Mouse (Mus musculus) midbrain, embryonic 12.5 days (tissue): ENCODE results near the gene B4galnt2. TPM values are rescaled to one million over a fixed set of nuclear protein-coding genes. Genes with fewer than 3 reads are reported as not detected.
"Not testable (repeated sequence)": the region's sequence is repeated elsewhere in the genome, so short reads cannot be mapped to it uniquely, and the experiment has no call there.

Experiments
- ATAC-seq: fragments of 200-750 bp; cut with Nextera tagmentation; 2 replicates; pipeline ENCODE4 v1.8.0; 2017; ENCODE audit warnings: low read depth, moderate TSS enrichment, moderate library complexity; ENCODE audit not compliant: low FRiP score
- H3K27ac ChIP-seq: fragments of 300-500 bp; sonication (generic); replicated peaks from 2 replicates; pipeline ENCODE4 v1.5.1; 2016; ENCODE audit warnings: mild to moderate bottlenecking
- H3K27me3 ChIP-seq: fragments of 300-500 bp; sonication (generic); 2 replicates; pipeline ENCODE4 v1.6.1; 2016; ENCODE audit warnings: mild to moderate bottlenecking
- H3K36me3 ChIP-seq: fragments of 300-500 bp; sonication (generic); 2 replicates; pipeline ENCODE4 v1.6.1; 2016
- H3K4me1 ChIP-seq: fragments of 300-500 bp; sonication (generic); 2 replicates; pipeline ENCODE4 v1.6.1; 2016
- H3K4me2 ChIP-seq: fragments of 300-500 bp; sonication (generic); replicated peaks from 2 replicates; pipeline ENCODE4 v1.6.1; 2016; ENCODE audit warnings: mild to moderate bottlenecking, moderate library complexity
- H3K4me3 ChIP-seq: fragments of 300-500 bp; sonication (generic); 2 replicates; pipeline ENCODE4 v1.5.1; 2016; ENCODE audit warnings: mild to moderate bottlenecking
- H3K9ac ChIP-seq: fragments of 300-500 bp; sonication (generic); replicated peaks from 2 replicates; pipeline ENCODE4 v1.6.1; 2016; ENCODE audit warnings: mild to moderate bottlenecking, moderate library complexity
- H3K9me3 ChIP-seq: fragments of 300-500 bp; sonication (generic); 2 replicates; pipeline ENCODE4 v1.6.1; 2016; ENCODE audit warnings: mild to moderate bottlenecking
- WGBS: fragments of 180-500 bp; shearing (Covaris S2); methylation state at CpG from one replicate; pipeline ENCODE4 v1.1.7; 2016; 5-methylcytosine and 5-hydroxymethylcytosine counted together
- polyA plus RNA-seq: library from polyadenylated mRNA; unstranded; fragments of >200 nt; fragmentation: Nextera tagmentation; extraction: Ambion mirVana; gene quantifications from 2 replicates; pipeline ENCODE4 v1.2.1, GENCODE M21; 2016

Gene B4galnt2
- polyA plus RNA-seq, result not detected in 2 replicates

GRCm38 (mm10) chr11:95914571-95914991 lies at the start of gene B4galnt2:
TSS of gene B4galnt2 (minus strand) at chr11:95914891.
- Histone ChIP-seq H3K9me3 (no peaks in the 10 kb centered on the region), H3K4me3 (peak within 1 kb of the TSS; percentile 26), H3K27ac (no peak within 1 kb of the TSS), H3K4me1 (peaks cover 17% of the 10 kb centered on the region; the same call in 1 of the 2 replicates), H3K27me3 (peaks cover 78% of the 10 kb centered on the region), H3K36me3 (no peaks in the 10 kb centered on the region), H3K9ac (no peak within 1 kb of the TSS; the same call in 1 of the 2 replicates), H3K4me2 (peak within 1 kb of the TSS; percentile 39)
- under 1% methylated on average over 35 of the region's 35 CpGs for WGBS
- ATAC-seq, result no peak

DNA sequence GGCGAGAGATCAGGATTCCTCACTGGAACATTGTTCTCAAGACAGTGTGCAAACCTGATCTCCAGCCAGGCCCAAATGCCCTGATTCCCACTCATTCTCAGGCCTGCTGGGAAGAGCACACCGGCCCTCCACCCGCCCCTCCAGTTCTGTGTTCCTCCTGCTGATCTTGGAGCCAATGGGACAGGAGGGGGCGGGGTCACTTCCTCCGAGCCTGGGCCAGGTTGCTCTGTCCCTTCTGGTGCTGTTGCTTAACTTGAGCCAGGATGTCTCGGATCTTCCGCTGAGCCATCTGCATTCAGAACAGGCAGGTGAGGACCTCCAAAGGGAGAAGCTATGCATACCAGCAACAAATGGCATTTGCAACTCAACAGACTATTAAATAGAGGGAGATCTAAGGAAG lies 48.6 kb upstream of the B4galnt2 start:
- Histone ChIP-seq H3K36me3 (peaks cover 83% of the 10 kb centered on the region), H3K9ac (no peak overlapping the region), H3K27me3 (no peaks in the 10 kb centered on the region), H3K4me1 (peaks cover 2% of the 10 kb centered on the region; the same call in 1 of the 2 replicates), H3K27ac (no peak overlapping the region), H3K4me3 (no peak overlapping the region), H3K9me3 (no peaks in the 10 kb centered on the region), H3K4me2 (no peak overlapping the region)
- 71% methylated on average over 7 of the region's 7 CpGs for WGBS
- ATAC-seq, result no peak

DNA sequence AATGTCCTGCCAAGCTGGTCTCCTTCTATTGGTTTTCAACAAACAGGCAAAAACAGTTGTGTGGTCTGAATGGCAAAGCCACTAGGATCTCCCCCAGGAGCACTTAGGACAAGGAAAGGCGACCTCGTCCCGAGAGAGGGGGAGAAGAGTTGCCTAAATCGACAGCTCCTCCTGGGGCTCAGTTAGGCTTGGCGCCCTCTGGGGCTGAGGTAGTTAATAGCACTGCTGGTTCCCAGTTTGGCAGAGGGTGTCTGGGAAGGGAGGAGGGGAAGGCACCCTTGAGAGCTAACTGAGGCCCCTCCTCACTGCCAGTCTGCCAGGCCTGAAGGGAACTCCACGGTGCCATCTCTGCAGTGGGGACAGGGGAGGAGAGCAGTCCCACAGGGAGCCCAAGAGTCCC lies 44.5 kb upstream of the B4galnt2 start:
- WGBS, result 59% methylated on average over 6 of the region's 6 CpGs
- H3K4me1 ChIP-seq, result peaks cover 14% of the 10 kb centered on the region; the same call in 1 of the 2 replicates
- no peaks in the 10 kb centered on the region for H3K9me3 ChIP-seq
- H3K27ac ChIP-seq, result no peak overlapping the region
- peaks cover 44% of the 10 kb centered on the region for H3K36me3 ChIP-seq
- H3K4me3 ChIP-seq, result no peak overlapping the region
- no peak for ATAC-seq
- no peaks in the 10 kb centered on the region for H3K27me3 ChIP-seq
- no peak overlapping the region for H3K4me2 ChIP-seq
- H3K9ac ChIP-seq, result no peak overlapping the region

- Histone ChIP-seq H3K36me3 (peaks cover 37% of the 10 kb centered on the region), H3K27me3 (no peaks in the 10 kb centered on the region), H3K27ac (no peak overlapping the region), H3K4me3 (no peak overlapping the region), H3K4me2 (no peak overlapping the region), H3K4me1 (peaks cover 14% of the 10 kb centered on the region; the same call in 1 of the 2 replicates), H3K9ac (no peak overlapping the region), H3K9me3 (no peaks in the 10 kb centered on the region)
- ATAC-seq, result no peak
- WGBS, result 51% methylated on average over 9 of the region's 9 CpGs
Measured at GRCm38 (mm10) chr11:95958251-95958650, 43.6 kb upstream of the B4galnt2 start.

DNA sequence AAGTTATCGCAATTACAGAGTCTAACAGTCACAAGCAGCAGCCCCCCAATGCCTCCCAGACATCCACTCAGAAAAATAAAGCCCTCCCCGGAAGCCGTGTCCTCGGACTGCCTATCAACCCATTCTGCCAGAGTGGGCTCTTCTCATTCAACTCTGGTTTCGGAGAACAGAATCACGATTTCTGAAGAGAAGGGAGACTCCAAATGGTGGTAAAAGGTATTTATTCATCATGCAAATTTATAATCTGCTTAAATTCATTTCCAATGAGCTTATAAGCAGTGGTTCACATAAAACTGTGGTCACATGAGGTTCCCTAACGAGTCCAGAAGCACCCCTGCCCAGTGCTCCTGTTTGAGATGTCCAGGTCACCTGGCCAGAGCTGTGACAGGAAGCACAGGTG lies 42.7 kb upstream of the B4galnt2 start:
- H3K27me3 ChIP-seq, result no peaks in the 10 kb centered on the region
- H3K36me3 ChIP-seq, result peaks cover 28% of the 10 kb centered on the region
- WGBS, result 65% methylated on average over 7 of the region's 7 CpGs
- peaks cover 14% of the 10 kb centered on the region; the same call in 1 of the 2 replicates for H3K4me1 ChIP-seq
- no peak overlapping the region for H3K4me3 ChIP-seq
- 0 out of 2 replicates have a peak overlapping the region, but pooled peaks have one; percentile 30 for H3K27ac ChIP-seq
- H3K9ac ChIP-seq, result no peak overlapping the region
- ATAC-seq, result no peak
- no peaks in the 10 kb centered on the region for H3K9me3 ChIP-seq
- no peak overlapping the region; the same call in 1 of the 2 replicates for H3K4me2 ChIP-seq

- Histone ChIP-seq H3K9ac (no peak overlapping the region), H3K36me3 (0 out of 2 replicates have a peak, but pooled peaks cover 3% of the 10 kb centered on the region), H3K4me2 (no peak overlapping the region), H3K27ac (no peak overlapping the region), H3K27me3 (no peaks in the 10 kb centered on the region), H3K9me3 (no peaks in the 10 kb centered on the region), H3K4me1 (peaks cover 12% of the 10 kb centered on the region; the same call in 1 of the 2 replicates), H3K4me3 (no peak overlapping the region)
- ATAC-seq, result no peak
- 88% methylated on average over 5 of the region's 5 CpGs for WGBS
Measured at GRCm38 (mm10) chr11:95953313-95953712, 38.6 kb upstream of the B4galnt2 start.

GRCm38 (mm10) chr11:95945838-95946472 lies 31.3 kb upstream of the B4galnt2 start:
- Histone ChIP-seq H3K9me3 (no peaks in the 10 kb centered on the region), H3K4me2 (no peak overlapping the region), H3K27ac (no peak overlapping the region), H3K36me3 (no peaks in the 10 kb centered on the region), H3K27me3 (no peaks in the 10 kb centered on the region), H3K9ac (no peak overlapping the region), H3K4me1 (no peaks in the 10 kb centered on the region), H3K4me3 (no peak overlapping the region)
- ATAC-seq, result no peak
- 58% methylated on average over 13 of the region's 13 CpGs for whole genome bisulfite sequencing

DNA sequence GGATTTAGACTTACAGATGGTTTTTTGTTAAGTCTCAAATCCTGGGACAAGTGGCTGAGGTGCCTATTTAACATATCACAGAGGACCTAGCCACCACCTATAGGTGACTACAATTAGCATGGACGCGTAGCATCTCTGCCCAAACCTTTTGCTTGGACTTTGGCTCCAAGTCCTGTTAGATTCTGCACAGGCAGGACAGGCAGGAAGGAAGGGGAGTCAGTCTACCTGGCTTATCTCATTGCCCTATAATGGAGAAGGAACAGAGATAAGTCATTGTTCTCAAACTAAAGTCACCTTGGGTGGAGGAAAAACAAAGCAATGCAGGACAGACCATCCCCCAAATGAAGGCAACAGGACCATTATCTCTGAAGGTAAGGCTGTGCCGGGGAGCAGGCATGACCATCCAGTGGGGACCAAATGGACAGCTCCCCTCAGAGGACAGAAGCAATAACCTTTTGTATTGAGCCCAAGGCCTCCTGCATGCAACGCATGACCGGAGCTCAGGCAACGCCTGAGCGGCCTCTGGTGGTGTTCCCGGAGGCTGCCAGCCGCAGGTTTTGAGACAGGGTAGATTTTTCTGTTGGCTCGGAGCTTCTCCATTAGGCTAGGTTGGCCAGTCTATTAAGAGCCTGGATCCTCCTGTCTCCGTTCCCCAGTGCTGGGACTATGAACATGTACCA lies 25.3 kb upstream of the B4galnt2 start:
- H3K9ac ChIP-seq, result no peak overlapping the region
- H3K4me1 ChIP-seq, result no peaks in the 10 kb centered on the region
- 45% methylated on average over 11 of the region's 11 CpGs for WGBS
- no peak for ATAC-seq
- H3K9me3 ChIP-seq, result no peaks in the 10 kb centered on the region
- no peak overlapping the region for H3K27ac ChIP-seq
- H3K27me3 ChIP-seq, result peaks cover 3% of the 10 kb centered on the region; the same call in 1 of the 2 replicates
- H3K36me3 ChIP-seq, result no peaks in the 10 kb centered on the region
- no peak overlapping the region for H3K4me2 ChIP-seq
- H3K4me3 ChIP-seq, result no peak overlapping the region

DNA sequence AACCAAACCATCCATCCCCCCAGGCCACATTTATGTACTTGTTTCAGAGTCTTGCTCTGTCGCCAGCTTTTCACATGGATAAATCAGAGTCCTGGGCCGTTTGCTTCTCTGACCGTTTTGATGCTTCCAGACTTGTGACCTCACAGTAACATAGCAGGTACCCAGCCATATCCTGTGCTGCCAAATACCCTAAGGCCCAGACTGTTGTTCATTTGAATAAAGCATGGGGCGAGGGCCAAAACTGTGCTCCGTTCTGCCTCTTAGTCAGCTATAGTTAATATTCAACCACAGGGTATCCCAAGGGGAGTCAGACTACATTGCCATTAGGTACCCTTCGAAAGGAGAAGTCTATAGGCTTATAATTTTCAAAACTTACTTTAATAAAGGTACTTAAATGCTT lies 21.7 kb upstream of the B4galnt2 start:
- Histone ChIP-seq H3K4me2 (no peak overlapping the region), H3K4me1 (no peaks in the 10 kb centered on the region), H3K27ac (no peak overlapping the region), H3K4me3 (no peak overlapping the region), H3K9me3 (no peaks in the 10 kb centered on the region), H3K36me3 (no peaks in the 10 kb centered on the region), H3K27me3 (peaks cover 3% of the 10 kb centered on the region; the same call in 1 of the 2 replicates), H3K9ac (no peak overlapping the region)
- WGBS, result 89% methylated on average over 6 of the region's 6 CpGs
- no peak for ATAC-seq

DNA sequence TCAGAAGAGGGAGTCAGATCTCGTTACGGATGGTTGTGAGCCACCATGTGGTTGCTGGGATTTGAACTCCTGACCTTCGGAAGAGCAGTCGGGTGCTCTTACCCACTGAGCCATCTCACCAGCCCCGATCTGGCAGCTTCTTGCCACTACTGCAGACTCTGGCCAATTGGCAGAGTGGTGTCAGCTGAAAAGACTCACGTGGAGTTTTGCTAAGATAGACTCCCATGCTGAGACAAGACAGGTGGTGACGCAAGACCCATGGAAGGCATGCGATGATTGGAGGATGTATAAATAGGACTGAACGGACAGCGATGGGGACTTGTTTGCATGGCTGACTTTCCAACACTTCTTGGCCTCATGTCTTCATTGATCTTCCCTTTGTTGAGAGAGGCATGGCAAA lies 17.5 kb upstream of the B4galnt2 start:
- not testable (repeated sequence) for H3K36me3 ChIP-seq, H3K27me3 ChIP-seq, H3K4me1 ChIP-seq, ATAC-seq, H3K27ac ChIP-seq, H3K9me3 ChIP-seq, H3K4me2 ChIP-seq, H3K9ac ChIP-seq, H3K4me3 ChIP-seq
- WGBS, result 88% methylated on average over 8 of the region's 10 CpGs

- no peak overlapping the region for H3K4me2 ChIP-seq
Measured at GRCm38 (mm10) chr11:95926398-95926797, 11.7 kb upstream of the B4galnt2 start.

DNA sequence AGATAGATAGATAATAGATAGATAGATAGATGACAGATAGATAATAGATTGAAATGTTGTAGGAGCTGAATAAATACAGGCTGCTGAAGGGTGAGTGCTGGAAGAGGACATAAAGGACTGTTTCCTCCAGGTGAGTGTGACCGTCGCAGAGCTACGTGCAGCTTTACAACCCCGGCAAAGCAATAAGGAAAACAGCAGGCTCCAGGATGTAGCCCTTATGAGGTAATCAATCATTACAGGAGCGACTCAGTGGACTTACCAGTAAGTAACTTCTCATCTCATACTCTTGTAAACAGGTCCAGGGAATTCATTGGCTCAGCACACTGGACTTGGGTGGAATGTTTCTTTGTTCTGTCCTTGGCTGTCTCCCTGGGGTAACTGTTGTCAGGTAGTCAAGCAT lies 11.3 kb upstream of the B4galnt2 start:
- WGBS, result 89% methylated on average over 5 of the region's 5 CpGs
- H3K27ac ChIP-seq, result no peak overlapping the region

More at GRCm38 (mm10) chr11:95926398-95926797, 11.7 kb upstream of the B4galnt2 start:
- WGBS, result 79% methylated on average over 4 of the region's 4 CpGs
- Histone ChIP-seq H3K27me3 (peaks cover 21% of the 10 kb centered on the region), H3K9ac (no peak overlapping the region), H3K27ac (no peak overlapping the region), H3K9me3 (peaks cover 10% of the 10 kb centered on the region; the same call in 1 of the 2 replicates), H3K36me3 (no peaks in the 10 kb centered on the region), H3K4me1 (no peaks in the 10 kb centered on the region; the same call in 1 of the 2 replicates), H3K4me3 (no peak overlapping the region)
- ATAC-seq, result no peak

More for the DNA sequence above, 11.3 kb upstream of the B4galnt2 start:
- no peak for ATAC-seq
- peaks cover 10% of the 10 kb centered on the region; the same call in 1 of the 2 replicates for H3K9me3 ChIP-seq
- no peak overlapping the region for H3K4me2 ChIP-seq
- no peaks in the 10 kb centered on the region; the same call in 1 of the 2 replicates for H3K4me1 ChIP-seq
- H3K4me3 ChIP-seq, result no peak overlapping the region
- H3K36me3 ChIP-seq, result no peaks in the 10 kb centered on the region
- H3K27me3 ChIP-seq, result peaks cover 25% of the 10 kb centered on the region
- no peak overlapping the region for H3K9ac ChIP-seq
